Comparison of ENCODE assay signal across 12 mouse cellular contexts in the genomic region with DNA sequence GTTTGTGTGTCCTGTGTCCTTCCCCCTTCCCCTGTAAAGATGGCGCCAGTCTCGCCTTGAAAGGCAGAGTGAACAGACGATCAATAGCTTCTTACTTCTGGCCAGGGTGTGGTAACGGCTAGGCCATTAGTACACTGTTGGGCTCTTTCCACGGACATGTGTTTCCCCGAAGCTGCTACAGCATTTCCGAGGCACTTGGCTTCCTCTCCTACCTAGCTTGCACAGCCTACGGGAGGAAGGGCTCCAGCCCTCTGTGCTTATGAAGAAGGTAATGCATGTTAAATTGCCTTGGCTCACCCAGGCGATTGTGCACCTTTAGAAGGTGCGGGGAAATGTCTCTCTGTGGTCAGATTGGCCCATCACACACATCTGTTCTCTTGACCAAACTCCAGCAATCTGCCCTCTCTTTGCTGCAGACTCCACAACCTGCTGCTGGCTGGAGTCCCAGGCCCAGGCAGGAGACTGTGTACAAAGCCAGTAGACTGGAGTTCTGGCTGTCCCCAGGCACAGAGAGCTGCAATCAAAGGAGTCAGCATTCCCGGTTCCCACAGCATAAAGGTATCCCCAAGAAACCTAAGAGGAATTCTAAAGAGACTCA.
DNase-seq lines count a peak whose midpoint lies in the region; ATAC-seq and TF ChIP-seq lines count a peak whose summit lies in the region.
"Had no signal": no experiment of that assay in that cellular context is flagged by ENCODE, and none has a peak within 500 bp of the region (broad histone marks: within the 10 kb centered on the region; RNA-seq: fewer than 3 reads in every experiment).

No protein-coding gene starts in this region.

- H3K4me2 ChIP-seq in midbrain, embryonic 13.5 days (replicated peaks) = no peak overlapping the region
- no peak overlapping the region for H3K4me2 ChIP-seq in midbrain, embryonic 11.5 days
- H3K4me2 ChIP-seq in forebrain, embryonic 15.5 days (replicated peaks) = no peak overlapping the region
- no peak overlapping the region for H3K4me2 ChIP-seq in midbrain, postnatal 0 days (ENCODE audit: low read depth, low read length, poor library complexity, severe bottlenecking)
- H3K4me2 ChIP-seq: embryonic facial prominence, embryonic 15.5 days; heart, embryonic 15.5 days; midbrain, embryonic 12.5 days had no signal

- no peak overlapping the region for H3K9ac ChIP-seq in midbrain, embryonic 13.5 days (replicated peaks)
- H3K9ac ChIP-seq in midbrain, embryonic 11.5 days (ENCODE audit: low read length) = no peak overlapping the region
- H3K9ac ChIP-seq in forebrain, embryonic 15.5 days (replicated peaks) = no peak overlapping the region
- H3K9ac ChIP-seq in midbrain, postnatal 0 days (replicated peaks; ENCODE audit: low read length, poor library complexity, severe bottlenecking) = no peak overlapping the region; the same call in 1 of the 2 replicates
- H3K9ac ChIP-seq: embryonic facial prominence, embryonic 15.5 days; heart, embryonic 15.5 days; midbrain, embryonic 12.5 days had no signal

- H3K27me3 ChIP-seq in midbrain, embryonic 13.5 days = no peaks in the 10 kb centered on the region
- no peaks in the 10 kb centered on the region for H3K27me3 ChIP-seq in midbrain, embryonic 11.5 days (ENCODE audit: control insufficient read depth, insufficient read depth, low read length)
- H3K27me3 ChIP-seq in forebrain, embryonic 15.5 days = no peaks in the 10 kb centered on the region
- H3K27me3 ChIP-seq in midbrain, postnatal 0 days (ENCODE audit: insufficient read depth, low read length) = no peaks in the 10 kb centered on the region
- H3K27me3 ChIP-seq: heart, embryonic 15.5 days; midbrain, embryonic 12.5 days had no signal

- peak overlapping the region; percentile 48; the same call in 1 of the 2 replicates for H3K27ac ChIP-seq in midbrain, embryonic 13.5 days
- H3K27ac ChIP-seq in midbrain, embryonic 11.5 days (ENCODE audit: low read depth, low read length) = no peak overlapping the region
- H3K27ac ChIP-seq in forebrain, embryonic 15.5 days (replicated peaks) = peak overlapping the region; percentile 76
- H3K27ac ChIP-seq in midbrain, postnatal 0 days (ENCODE audit: low read depth, low read length) = peak overlapping the region; percentile 38; the same call in 1 of the 2 replicates
- H3K27ac ChIP-seq: embryonic facial prominence, embryonic 15.5 days; heart, embryonic 15.5 days; midbrain, embryonic 12.5 days had no signal

- DNase-seq in adrenal gland, adult 2 months = peak; percentile 44
- no peak for DNase-seq in adrenal gland, postnatal 4 days (ENCODE audit: low spot score in 2 of 2)
- DNase-seq in midbrain, embryonic 11.5 days (ENCODE audit: low spot score, missing footprints) = no peak
- peak; percentile 68 for DNase-seq in midbrain, postnatal 0 days (ENCODE audit: low spot score)
- DNase-seq in urinary bladder, postnatal 10 days (ENCODE audit: low spot score) = no peak
- DNase-seq in gastrocnemius, postnatal 14 days = no peak
- DNase-seq: thymus, postnatal 25 days had no signal

- H3K36me3 ChIP-seq in midbrain, embryonic 13.5 days = no peaks in the 10 kb centered on the region
- H3K36me3 ChIP-seq in midbrain, embryonic 11.5 days (ENCODE audit: control insufficient read depth, insufficient read depth, low read length) = no peaks in the 10 kb centered on the region
- H3K36me3 ChIP-seq in forebrain, embryonic 15.5 days = no peaks in the 10 kb centered on the region
- H3K36me3 ChIP-seq in midbrain, postnatal 0 days (ENCODE audit: insufficient read depth, low read length) = no peaks in the 10 kb centered on the region
- H3K36me3 ChIP-seq: embryonic facial prominence, embryonic 15.5 days; heart, embryonic 15.5 days; midbrain, embryonic 12.5 days had no signal

- ATAC-seq in midbrain, embryonic 13.5 days = no peak
- ATAC-seq in midbrain, embryonic 11.5 days (ENCODE audit: low FRiP score) = no peak
- ATAC-seq in forebrain, embryonic 15.5 days (replicated peaks) = peak; percentile 56
- ATAC-seq in midbrain, postnatal 0 days (ENCODE audit: low FRiP score) = no peak

- H3K4me3 ChIP-seq in midbrain, embryonic 13.5 days (replicated peaks) = no peak overlapping the region
- no peak overlapping the region for H3K4me3 ChIP-seq in midbrain, embryonic 11.5 days (ENCODE audit: low read depth, low read length)
- H3K4me3 ChIP-seq in forebrain, embryonic 15.5 days = no peak overlapping the region
- H3K4me3 ChIP-seq in midbrain, postnatal 0 days (ENCODE audit: low read depth, low read length) = no peak overlapping the region
- H3K4me3 ChIP-seq: embryonic facial prominence, embryonic 15.5 days; heart, embryonic 15.5 days; midbrain, embryonic 12.5 days had no signal

- 78% methylated on average over 11 of the region's 11 CpGs for WGBS in midbrain, embryonic 13.5 days
- WGBS in midbrain, embryonic 11.5 days = 76% methylated on average over 11 of the region's 11 CpGs
- 56% methylated on average over 11 of the region's 11 CpGs for WGBS in forebrain, embryonic 15.5 days
- 75% methylated on average over 11 of the region's 11 CpGs for WGBS in midbrain, postnatal 0 days

- intact Hi-C loops in gastrocnemius, postnatal 14 days (cut with DNase I; ENCODE audit: low total_unique reads) = no loop called here

- TF ChIP-seq CTCF in midbrain, postnatal 0 days (IDR thresholded peaks at IDR 0.05) = no peak

- peaks cover 14% of the 10 kb centered on the region for H3K4me1 ChIP-seq in midbrain, embryonic 13.5 days (replicated peaks)
- H3K4me1 ChIP-seq in midbrain, embryonic 11.5 days (ENCODE audit: control insufficient read depth, insufficient read depth, low read length) = no peaks in the 10 kb centered on the region
- H3K4me1 ChIP-seq in forebrain, embryonic 15.5 days = peaks cover 42% of the 10 kb centered on the region
- no peaks in the 10 kb centered on the region for H3K4me1 ChIP-seq in midbrain, postnatal 0 days (ENCODE audit: insufficient read depth, low read length)
- H3K4me1 ChIP-seq: heart, embryonic 15.5 days had no signal

- H3K9me3 ChIP-seq in midbrain, embryonic 13.5 days = no peaks in the 10 kb centered on the region
- H3K9me3 ChIP-seq in midbrain, embryonic 11.5 days (ENCODE audit: control insufficient read depth, low read length) = no peaks in the 10 kb centered on the region
- H3K9me3 ChIP-seq in forebrain, embryonic 15.5 days = no peaks in the 10 kb centered on the region
- H3K9me3 ChIP-seq in midbrain, postnatal 0 days (ENCODE audit: low read length) = no peaks in the 10 kb centered on the region
- H3K9me3 ChIP-seq: embryonic facial prominence, embryonic 15.5 days; heart, embryonic 15.5 days; midbrain, embryonic 12.5 days had no signal

Comparison
In these comparisons a context has a peak if more than half of its experiments do, and no peak if none do; other contexts are left out.
1. DNase-seq: peak in adrenal gland, adult 2 months (single experiment) and midbrain, postnatal 0 days (single experiment); none in adrenal gland, postnatal 4 days (0 of 2), midbrain, embryonic 11.5 days (single experiment), urinary bladder, postnatal 10 days (single experiment) and gastrocnemius, postnatal 14 days (single experiment).